Mouse (Mus musculus) thymus, adult 2 months (tissue): ENCODE results near the gene Gm28048.

Experiments
- CTCF ChIP-seq: fragments of 200-500 bp; IDR thresholded peaks from 2 replicates; pipeline ENCODE4 v1.5.1; 2012; ENCODE audit warnings: mild to moderate bottlenecking, control low read depth, low read length, moderate library complexity, borderline replicate concordance; ENCODE audit not compliant: control insufficient read depth, poor library complexity, insufficient read depth; ENCODE audit errors: extremely low read depth
- POLR2A ChIP-seq: fragments of 200-500 bp; IDR thresholded peaks from 2 replicates; pipeline ENCODE4 v1.6.1; 2012; ENCODE audit warnings: mild to moderate bottlenecking, low read length, control low read depth, moderate library complexity; ENCODE audit not compliant: control insufficient read depth, poor library complexity, insufficient read depth; ENCODE audit errors: extremely low read depth

DNA sequence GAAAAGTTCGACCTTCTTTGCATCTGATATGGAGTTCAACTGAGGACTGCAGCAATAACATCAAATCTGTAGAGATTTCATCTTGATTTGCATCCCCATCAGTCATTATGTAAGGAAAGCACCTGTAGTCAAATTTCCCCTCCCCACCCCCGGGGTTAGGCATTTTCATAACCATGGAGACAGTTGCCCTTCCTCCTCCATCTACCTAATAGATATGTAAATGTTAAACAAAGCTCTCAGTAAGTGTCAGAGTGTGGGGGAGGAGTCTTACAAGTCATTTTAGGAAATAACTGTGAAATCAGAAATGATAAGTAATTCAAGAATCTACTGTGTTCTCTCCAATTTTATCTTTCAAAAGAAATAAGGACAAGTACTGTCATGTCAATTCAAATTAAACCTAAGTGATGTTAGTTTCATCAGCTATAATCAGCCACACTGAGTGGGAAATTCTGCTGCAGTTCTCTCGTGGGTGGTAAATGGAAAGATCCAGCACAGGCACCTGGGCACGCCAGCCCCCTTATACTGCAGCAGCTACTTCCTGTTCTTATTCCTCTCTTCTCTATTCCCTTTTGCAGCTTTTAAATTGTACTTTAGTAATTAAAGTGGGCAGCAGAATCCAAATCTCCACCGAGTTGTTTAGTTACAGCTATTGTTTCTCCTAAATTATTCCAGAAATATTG is 45.3 kb downstream of the Gm28048 start:
- TF ChIP-seq CTCF = no peak
- no peak for TF ChIP-seq POLR2A
